Mouse (Mus musculus) kidney, postnatal 10 days (tissue): ENCODE results near the gene Faim2.

Experiments used
- DNase-seq: peaks from one replicate; pipeline ENCODE4 v3.0.0; 2021; ENCODE audit warnings: mixed read lengths

Gene Faim2

DNA sequence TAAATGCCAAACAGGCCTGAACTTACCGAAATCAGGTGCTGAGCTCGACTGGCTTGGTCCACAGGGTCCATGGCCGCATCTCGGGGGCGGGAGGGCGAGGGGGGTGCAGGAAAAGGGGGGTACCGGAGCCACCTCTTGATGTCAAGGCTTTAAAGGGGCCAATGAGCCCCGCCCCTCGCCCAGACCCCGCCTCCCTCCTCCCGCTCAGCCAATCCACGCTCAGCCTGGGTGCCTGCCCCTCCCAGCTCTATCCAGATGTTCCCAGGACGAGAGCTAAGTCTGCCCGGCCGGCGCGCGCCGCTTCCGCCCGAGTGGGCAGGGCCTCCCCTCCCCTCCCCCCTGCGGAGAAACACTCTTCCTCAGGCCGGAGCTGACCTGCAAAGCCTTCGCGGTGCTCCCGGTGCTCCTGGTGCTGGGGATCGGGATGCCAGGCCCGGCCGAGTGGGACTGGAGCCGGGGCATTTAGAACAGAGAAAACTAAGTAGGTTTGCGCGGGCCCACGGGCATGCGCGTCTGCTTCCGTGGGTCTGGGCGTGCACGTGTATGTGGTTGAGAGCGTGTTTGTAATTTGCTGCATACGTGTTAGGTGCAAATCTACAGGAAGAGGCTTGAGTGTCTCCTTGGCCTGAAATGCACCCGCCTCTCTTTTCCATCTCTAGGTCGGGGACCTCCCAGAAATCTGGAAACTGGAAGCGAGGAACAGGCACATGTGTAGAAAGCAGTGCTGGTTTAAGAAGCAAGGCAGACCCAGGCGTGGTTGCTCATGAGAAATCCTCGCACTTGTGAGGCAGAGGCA lies 70.2 kb downstream of the Faim2 start, which contains the start of gene Nckap5l:
Nckap5l (minus strand) TSS at position 143 of the 796 bp plus-strand sequence.
- DNase-seq = peak; percentile 97

DNA sequence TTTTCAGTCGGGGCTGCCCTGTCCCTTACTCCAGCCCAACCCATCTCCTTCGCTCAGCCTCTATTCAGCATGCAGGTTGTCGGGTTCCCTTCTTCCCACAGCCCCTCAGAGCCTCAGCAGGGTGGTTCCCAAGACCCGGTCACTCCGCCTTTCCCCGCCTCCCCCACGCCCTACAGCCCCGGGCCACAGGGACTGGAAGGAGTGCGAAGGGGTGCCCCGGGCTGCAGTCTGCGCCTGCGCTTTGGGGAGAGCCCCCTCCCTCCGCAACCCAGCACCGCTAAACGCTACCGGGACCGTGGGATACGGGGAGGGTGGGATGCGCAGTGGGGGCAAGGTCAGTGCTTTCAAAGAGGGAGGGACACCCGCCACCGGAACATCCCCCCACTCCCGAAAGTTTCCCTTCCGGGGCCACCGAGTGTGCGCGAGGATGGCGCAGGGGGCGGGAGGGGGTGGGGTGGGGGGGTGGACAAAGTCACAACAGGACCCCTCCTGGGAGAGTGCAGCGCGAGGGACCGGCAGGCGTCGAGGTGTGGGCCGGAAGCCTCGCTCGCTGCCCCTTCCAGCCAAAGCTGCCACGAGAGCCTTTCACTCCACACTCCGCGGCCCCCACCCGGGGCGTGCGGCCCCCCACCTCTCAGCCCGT lies 70.9 kb downstream of the Faim2 start:
- peak; percentile 83 for DNase-seq

GRCm38 (mm10) chr15:99456338-99456962 lies 71.5 kb downstream of the Faim2 start:
- no peak for DNase-seq

DNA sequence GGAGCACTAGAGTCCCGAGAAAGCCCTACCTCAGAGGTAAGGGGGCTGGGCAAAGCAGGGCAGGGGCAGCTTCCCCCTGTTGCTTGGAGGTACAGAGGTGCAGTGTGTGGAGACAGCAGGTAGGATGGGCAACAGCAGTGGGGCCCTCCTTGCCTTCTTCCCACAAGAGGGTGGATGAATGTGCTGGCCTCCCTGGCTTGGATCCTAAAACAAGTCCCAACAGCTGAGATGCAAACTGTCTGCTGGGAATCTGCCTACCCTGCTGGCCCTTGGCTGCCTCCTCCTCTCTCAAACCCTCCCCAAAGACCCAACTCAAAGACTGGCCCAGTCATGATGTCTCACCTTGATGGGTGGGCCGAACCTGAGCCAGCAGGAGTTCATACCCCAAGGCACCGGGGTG lies 72.5 kb downstream of the Faim2 start:
- DNase-seq = no peak

DNA sequence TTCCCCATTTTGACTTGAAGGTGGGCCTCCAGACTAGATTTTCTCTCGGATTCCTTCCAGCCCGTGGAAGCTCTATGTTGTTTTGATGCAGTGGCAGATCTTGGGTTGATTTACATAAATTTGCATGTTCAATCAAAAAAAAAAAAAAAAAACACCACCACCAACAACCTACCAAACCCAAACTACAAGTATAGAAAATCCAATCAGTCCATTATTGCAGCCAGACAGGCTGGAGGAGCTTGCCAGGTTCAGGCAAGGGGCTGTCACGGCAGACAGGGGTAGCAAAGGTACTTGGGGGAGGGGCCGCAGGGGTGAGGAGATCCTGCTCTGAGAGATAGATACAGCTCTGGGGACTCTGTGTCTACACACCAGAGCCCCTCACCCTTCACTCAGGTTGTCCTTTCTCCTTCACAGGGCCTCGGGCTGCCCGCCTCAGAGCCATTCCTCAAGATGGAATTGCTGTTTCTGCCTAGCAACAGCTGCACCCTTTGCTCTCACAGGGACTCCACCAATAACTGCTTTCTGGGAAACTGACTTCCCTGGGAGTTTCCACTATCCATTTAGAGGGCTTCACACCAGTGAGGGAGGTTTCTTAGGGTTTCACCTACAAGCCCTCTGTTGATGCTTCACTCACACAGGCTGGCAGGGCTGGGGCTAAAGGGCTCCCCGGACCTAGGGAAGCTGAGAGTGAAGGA lies 73.2 kb downstream of the Faim2 start:
- no peak for DNase-seq

DNA sequence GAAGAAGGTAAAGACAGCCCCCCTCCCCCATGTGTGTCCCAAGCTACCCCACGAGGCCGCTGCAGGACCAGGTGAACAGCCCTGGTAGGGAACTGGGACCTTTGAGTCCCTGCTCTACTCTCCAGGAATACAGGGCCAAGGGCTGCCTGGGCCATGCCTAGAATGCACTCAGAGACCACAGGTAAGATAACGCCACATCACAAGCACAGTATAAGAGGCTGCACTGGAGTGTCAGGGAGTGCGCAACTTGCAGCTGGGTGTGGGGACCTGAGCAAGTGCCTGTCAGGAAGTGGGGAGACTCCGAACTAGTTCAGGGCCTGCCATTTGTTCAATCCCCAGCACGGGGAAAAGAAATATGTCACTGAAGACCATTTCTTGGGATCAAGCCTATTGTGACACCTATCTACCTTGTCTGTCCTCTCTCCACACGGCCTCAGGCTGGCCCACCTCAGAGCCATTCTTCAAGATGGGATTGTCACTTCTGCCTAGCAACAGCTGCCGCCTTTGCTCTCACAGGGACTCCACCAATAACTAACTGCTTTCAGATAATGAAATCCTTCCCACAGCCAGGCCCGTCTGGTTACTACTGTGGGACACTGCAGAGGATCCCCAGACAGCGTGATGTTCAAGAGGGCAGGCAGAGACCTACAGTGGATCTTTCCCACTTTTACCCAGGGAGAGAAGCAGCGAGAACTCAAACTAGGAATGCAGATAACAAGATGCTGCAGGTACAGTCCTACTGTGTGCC lies 74.6 kb downstream of the Faim2 start:
- no peak for DNase-seq

- DNase-seq = no peak
Observed at GRCm38 (mm10) chr15:99449751-99450280, 78.1 kb downstream of the Faim2 start.

- DNase-seq = peak; percentile 76
Observed at GRCm38 (mm10) chr15:99449131-99449750, 78.7 kb downstream of the Faim2 start.
